Mouse (Mus musculus): ENCODE measurements around the gene Gmeb2.

DNA sequence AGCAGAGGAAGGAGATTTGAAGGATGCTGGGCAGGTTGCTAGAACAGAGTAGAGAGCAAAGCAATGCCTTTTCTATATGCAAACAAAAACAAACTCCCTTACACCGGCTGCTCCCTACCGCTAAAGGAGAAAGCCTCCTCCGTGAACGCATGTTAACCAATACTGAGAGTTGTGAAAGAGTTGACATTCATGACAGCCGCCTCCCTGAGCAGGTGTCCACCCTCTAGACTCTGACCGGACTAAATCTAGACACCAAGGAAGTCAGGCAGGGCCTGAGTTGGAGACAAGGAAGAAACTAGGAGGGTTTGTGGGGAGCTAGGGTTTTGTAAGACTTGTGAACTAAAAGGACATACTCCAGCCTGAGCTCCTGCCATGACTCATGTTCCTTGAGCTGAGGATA lies 84.9 kb downstream of the Gmeb2 start:
- TF ChIP-seq POLR2A (IDR thresholded peaks at IDR 0.05; ENCODE audit: insufficient read depth, low read depth, low read length) = no peak
- TF ChIP-seq CTCF (IDR thresholded peaks at IDR 0.05; ENCODE audit: insufficient read depth, low read depth, low read length) = no peak
